Mouse (Mus musculus) embryo, embryonic 11 days (tissue): ENCODE measurements around the gene Phip.
A peak's percentile ranks its signal among the peaks of the same experiment; 100 is the strongest.

Experiments used
- DNase-seq: peaks from one replicate; pipeline ENCODE4 v3.0.0-alpha.2; 2015

Gene Phip

GRCm38 (mm10) chr9:82867698-82868097 is 107.6 kb downstream of the Phip start:
- no peak for DNase-seq

- no peak for DNase-seq
Measured at GRCm38 (mm10) chr9:82866121-82866520, 109.2 kb downstream of the Phip start.

GRCm38 (mm10) chr9:82861775-82862430 is 113.4 kb downstream of the Phip start:
- DNase-seq = no peak

- no peak for DNase-seq
Measured at GRCm38 (mm10) chr9:82861316-82861715, 114.0 kb downstream of the Phip start.

- no peak for DNase-seq
Measured at GRCm38 (mm10) chr9:82860805-82861204, 114.5 kb downstream of the Phip start.

GRCm38 (mm10) chr9:82856241-82856640 is 119.1 kb downstream of the Phip start:
- DNase-seq = no peak

- DNase-seq = no peak
Measured at GRCm38 (mm10) chr9:82854973-82855614, 120.2 kb downstream of the Phip start.

GRCm38 (mm10) chr9:82854040-82854439 is 121.3 kb downstream of the Phip start:
- peak; percentile 52 for DNase-seq

- DNase-seq = no peak
Measured at GRCm38 (mm10) chr9:82842671-82843070, 132.6 kb downstream of the Phip start.

- no peak for DNase-seq
Measured at GRCm38 (mm10) chr9:82835921-82836320, 139.4 kb downstream of the Phip start.

GRCm38 (mm10) chr9:82831891-82832290 is 143.4 kb downstream of the Phip start:
- no peak for DNase-seq

GRCm38 (mm10) chr9:82829693-82830430 is 145.5 kb downstream of the Phip start:
- peak; percentile 96 for DNase-seq

GRCm38 (mm10) chr9:82829007-82829689 is 146.2 kb downstream of the Phip start, which contains the start of gene Irak1bp1:
TSS of gene Irak1bp1 (plus strand) at chr9:82829540.
- peak; percentile 22 for DNase-seq

GRCm38 (mm10) chr9:82826426-82826825 is 148.9 kb downstream of the Phip start:
- no peak for DNase-seq
